Mouse (Mus musculus) lung, postnatal 0 days (tissue): ENCODE measurements around the gene Lefty1.

Experiments
- CTCF ChIP-seq: IDR thresholded peaks from 2 replicates; pipeline ENCODE4 v1.5.1; 2016; ENCODE audit warnings: antibody characterized with exemption, mild to moderate bottlenecking
- EP300 ChIP-seq: IDR thresholded peaks from 2 replicates; pipeline ENCODE4 v1.6.1; 2016; ENCODE audit warnings: antibody characterized with exemption, mild to moderate bottlenecking, control low read depth

- TF ChIP-seq CTCF (no peak), EP300 (no peak)
These were observed 28.2 kb upstream of the Lefty1 start for GRCm38 (mm10) chr1:180906461-180907147.
